Mouse (Mus musculus): ENCODE measurements around the gene Kpna6.

- TF ChIP-seq CTCF (IDR thresholded peaks at IDR 0.05; ENCODE audit: borderline replicate concordance, extremely low read depth, insufficient read depth, insufficient read length) (no peak), POLR2A (IDR thresholded peaks at IDR 0.05; ENCODE audit: borderline replicate concordance, extremely low read depth, insufficient read depth, insufficient read length, poor library complexity, severe bottlenecking) (no peak)
Measured at GRCm38 (mm10) chr4:129615801-129616290, 56.7 kb downstream of the Kpna6 start.

All from brain, embryonic 14.5 days (tissue).